Mouse (Mus musculus) heart, adult 10 weeks (tissue): ENCODE data around the gene Apool. TPM values are rescaled to one million over a fixed set of nuclear protein-coding genes. Genes with fewer than 3 reads are reported as not detected.

Experiments used
- polyA plus RNA-seq: library from polyadenylated mRNA; stranded (reverse); fragments of 350-450 nt; fragmentation: Illumina TruSeq; extraction: RNeasy Lipid Tissue Mini Kit (QIAGEN cat#74804); gene quantifications from one replicate; pipeline ENCODE4 v1.2.3, GENCODE M21; 2014; ENCODE audit warnings: low read depth, low replicate concordance

The Apool gene
- 67.3 TPM for polyA plus RNA-seq

GRCm38 (mm10) chrX:112310804-112311530 is at the start of gene Apool:
Gene Apool (plus strand): TSS chrX:112311334.

GRCm38 (mm10) chrX:112406679-112407078 is 95.5 kb downstream of the Apool start, which contains the start of gene Satl1:
Gene Satl1 (minus strand): TSS chrX:112406779.

Other genes starting within 250 kb of the Apool start
- not detected for gene 4933403O08Rik, start 72.3 kb upstream of the Apool start, polyA plus RNA-seq
- not detected for gene Satl1, start 95.4 kb downstream of the Apool start, polyA plus RNA-seq
- gene 2010106E10Rik, start 183.9 kb downstream of the Apool start, polyA plus RNA-seq = not detected